Mouse (Mus musculus) heart, adult 8-10 months (tissue): ENCODE results near the gene Igf1r. TPM values are rescaled to one million over a fixed set of nuclear protein-coding genes. Genes with fewer than 3 reads are reported as not detected.

ENCODE experiments used
- DNase-seq: peaks from one replicate; pipeline ENCODE4 v3.0.0; 2022; ENCODE audit warnings: low spot score
- total RNA-seq, 4 experiments: library from RNA; stranded (reverse); gene quantifications; 2 replicates each; pipeline ENCODE4 v1.2.4; 2022

The Igf1r gene
- total RNA-seq, 4 experiments from 2014 or later: 10.3 to 17.3 (median 14.4) TPM

DNA sequence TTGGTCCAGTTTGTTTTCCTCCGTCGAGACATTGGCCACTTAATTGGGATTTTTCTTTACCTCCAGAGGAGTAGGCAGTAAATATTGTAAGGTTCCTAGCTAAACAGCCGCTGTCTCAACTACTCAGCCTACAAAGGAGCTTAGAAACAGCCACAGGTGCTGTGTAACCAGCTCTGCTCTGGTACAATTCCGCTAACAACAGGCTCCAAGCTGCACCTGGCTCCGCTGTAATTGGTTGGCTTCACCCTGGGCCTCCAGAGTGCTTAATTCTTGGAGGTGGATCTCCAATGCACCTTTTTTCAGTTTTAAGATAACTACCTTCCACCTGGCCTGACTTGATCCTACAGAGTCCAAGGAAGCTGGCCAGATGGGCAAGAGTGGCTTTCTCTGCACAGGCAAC, 271.4 kb downstream of the Igf1r start:
- DNase-seq: no peak

DNA sequence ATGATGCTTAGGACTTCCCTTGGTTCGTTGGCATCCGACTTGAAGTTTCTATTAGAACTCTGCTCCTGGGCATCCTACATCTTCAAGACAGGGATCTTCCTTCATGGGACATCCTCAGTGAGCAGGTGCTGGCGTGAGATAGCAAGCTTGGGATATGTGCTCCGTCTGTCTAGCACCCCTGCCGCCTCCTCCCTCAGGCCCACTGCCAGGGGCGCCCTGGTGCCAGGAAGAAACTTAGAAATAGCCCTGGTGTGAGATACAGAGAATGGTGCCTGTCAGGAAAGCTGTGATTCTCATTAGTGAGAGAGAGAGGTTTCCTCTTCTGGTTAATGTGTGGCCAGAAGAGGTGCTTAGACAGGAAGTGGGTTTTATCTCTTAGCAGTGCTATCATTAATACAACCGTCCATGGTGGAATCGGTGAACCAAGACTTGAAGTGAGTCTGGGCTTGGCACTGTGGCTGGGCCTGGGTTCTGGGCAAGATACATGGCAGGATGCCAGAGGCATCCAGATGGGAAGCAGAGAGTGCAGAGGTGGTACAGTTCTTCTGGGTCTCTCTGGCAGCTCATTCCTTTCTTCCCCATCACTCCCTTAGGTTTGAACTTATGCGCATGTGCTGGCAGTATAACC, 272.9 kb downstream of the Igf1r start:
- no peak for DNase-seq

DNA sequence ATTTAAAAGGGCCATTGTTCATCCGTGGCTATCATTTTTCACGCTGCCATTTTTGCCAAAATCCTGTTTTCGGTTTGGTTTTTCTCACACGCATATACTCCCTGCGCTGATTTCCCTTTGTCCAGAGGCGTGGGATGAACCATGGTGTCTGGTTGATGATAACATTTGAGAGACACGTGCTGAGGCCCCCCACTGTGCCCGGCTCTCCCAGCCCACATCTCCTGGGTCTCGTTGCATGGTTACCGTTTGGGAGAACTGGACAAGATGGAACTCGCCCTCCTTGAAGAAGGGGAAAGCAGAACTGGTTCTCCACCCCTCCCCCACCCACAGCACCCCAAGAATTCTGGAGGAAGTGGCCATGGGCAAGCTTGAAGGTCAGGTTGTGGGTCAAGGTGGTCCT, 274.4 kb downstream of the Igf1r start:
- no peak for DNase-seq

DNA sequence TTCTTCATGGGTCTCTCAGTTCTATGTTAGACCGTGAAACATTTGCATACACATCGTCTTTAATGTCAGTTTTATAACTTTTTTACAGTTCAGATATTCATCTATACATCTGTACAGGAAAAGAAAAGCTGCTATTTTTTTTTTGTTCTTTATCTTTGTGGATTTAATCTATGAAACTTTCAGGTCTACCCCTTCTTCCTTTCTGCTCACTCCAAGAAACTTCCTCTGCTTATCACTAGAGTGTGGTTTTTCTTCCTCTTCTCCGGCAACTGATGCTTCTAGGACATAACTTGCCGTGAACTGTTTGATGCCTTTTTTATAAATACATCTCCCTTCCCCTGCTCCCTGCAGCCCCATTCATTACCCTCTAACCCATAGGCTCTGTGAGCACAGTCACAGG, 275.0 kb downstream of the Igf1r start:
- no peak for DNase-seq

DNA sequence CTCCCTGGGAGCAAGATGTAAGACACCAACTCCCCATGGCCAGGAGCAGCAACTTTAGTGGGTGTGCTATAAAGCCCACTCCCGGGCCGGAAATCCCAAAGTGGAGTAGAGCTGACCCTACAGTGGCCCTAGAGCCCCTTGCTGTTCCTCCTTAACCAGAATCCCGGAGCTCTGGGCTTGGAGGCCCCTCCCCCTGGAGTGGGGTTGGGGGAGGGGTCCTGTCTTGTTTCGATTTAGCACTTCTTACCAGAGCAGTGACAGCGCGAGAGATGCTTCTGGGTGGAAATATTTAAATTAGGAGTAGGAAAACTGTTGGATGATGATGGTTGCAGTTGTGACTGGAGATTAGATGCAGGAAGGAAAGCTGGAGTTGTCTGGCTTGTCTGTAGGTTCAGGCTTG, 275.9 kb downstream of the Igf1r start:
- no peak for DNase-seq

DNA sequence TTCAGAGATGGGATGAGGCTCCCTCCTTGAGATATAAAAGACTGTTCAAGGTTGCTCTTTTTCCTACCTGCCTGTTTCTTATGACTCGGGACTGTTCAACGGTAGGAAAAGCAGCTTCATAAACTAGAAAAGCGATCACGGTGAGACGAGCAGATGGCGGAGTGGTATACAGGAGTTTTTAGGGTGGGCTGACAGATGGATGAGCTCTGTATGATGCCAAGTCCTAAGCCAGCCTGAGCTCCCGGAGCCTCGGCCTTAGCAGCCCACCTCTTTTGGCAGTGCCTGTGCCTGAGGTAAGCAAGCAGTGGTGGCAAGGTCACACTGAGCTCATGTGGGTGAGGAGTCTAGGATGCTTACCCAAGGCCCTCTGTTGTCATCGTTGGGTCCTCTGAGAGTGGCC, 278.2 kb downstream of the Igf1r start:
- no peak for DNase-seq

DNA sequence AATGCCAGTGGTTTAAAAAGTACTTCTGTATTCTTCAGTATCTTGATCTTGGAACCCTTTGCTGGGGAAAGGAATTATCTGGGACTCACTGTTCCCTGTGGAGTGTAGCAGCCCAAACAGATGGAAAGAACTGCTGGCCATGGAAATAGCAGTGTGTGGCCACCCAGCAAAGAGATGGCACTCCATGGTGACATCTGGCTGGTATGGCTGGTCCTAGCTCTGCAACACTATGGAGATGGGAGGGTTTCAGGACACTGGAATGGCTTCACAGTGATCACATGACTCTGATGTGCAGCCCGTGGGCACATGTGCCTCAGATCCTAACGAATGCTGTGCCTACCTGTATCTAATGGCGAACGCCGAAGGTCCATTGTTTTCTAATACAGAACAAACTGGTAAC, 279.9 kb downstream of the Igf1r start:
- DNase-seq: no peak

DNA sequence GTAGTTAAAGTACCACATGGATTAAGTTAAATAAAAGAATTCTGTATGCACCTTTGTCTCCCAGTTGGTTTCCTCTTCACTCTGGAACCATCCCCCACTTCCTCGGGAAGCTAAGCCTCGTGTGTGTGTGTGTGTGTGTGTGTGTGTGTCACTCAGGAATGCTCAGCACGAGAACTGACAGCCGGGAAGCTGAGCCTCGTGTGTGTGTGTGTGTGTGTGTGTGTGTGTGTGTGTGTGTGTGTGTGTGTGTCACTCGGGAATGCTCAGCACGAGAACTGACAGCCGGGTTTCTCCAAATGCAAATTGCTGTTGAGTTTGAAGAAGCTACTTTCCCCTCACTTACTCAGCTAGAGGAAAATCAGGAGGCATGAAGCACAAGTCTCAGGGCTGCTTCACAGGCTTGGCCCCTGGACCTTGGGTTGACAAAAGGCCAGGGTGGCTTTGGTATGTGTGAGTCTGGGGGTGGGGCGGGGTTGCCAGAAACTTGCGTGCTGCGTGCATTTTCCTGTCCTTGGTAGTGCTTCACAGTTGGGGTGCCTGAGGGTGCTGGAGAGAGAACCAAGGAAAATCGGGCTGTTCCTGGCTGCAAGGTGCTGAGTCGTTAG, 281.1 kb downstream of the Igf1r start:
- DNase-seq: peak; percentile 46

DNA sequence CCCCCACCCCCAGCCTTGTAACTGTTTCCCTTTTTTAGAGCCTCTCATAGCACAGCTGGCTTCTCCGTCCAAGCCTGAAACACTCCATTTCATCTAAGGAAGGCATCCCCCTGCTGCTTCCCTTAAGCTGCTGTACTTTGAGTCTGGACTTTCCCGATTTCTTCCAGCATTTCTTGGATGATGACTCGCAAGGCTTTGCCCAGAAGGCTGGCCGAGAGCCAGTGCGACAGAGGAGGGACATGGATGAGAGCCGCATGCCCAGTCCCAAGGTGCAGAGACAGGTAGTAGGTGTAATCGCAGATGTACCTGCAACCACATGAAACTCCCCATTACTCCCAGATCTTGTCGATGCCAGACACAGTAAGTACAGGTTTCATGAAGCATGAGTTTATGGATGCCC, 284.2 kb downstream of the Igf1r start:
- no peak for DNase-seq

DNA sequence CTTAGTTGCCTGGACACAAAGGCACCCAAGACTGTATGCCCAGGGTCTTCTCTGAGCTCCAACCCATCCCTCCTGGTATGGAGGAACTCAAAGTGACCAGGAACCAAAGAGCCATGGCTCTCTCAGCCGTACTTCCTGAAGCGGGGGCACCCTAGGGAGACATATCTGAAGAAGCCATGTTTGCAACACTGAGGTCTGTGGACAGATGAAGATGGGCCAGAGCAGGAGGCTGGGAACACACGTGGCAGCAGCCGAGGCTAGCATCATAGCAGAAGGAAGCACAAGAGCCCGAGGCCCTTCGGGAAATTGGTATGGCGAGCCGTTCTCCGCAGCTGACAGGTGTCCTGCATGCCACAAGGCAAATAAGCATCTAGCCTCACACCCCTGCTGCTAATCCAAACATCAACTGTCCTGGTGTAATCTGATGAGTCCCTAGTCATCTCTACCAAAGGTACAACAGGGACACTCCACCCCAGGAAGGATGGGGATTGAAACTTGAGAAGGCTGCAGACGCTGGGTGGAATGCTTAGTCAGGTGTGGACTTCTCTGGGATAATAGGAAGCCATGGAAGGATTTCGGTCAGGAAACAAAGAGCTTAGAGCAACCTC, 286.7 kb downstream of the Igf1r start:
- DNase-seq: no peak

DNA sequence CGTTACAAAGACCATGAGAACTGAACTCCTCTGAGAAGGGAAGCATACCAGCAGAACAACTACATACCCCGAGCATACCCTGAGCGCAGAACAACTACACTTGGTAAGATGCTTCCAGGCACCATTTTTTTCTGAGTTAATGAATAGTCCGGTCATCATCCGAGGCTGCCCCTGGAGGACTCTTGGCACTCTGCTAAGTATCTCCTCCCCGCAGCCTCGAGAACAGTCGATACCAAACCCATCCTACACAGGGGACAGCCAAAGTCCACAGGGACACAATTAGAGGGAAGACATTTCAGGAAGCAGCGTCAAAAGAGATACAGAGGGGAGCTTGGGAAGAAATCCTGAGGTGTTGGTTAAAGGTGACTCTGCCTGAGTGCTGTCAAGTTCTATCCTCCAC, 288.6 kb downstream of the Igf1r start:
- DNase-seq: no peak

DNA sequence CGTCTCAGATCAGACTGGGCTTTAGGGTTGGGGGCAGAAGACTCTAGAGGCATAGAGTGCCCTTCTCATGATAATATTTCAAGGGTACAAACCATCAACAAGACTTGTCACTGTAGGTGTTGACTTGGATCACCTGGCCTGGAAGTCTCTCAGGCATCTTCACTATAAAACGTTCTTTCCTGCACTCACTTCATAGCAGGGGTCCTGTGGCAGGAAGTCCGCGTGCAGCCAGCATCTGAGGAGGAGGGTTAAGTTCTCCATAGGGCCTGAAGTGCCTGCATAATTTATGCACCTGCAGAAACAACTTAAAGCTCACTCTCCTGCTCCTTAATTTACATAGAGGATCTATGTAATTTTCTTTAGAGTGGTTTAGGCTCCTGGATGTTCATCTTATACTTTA, 293.1 kb downstream of the Igf1r start:
- DNase-seq: no peak

DNA sequence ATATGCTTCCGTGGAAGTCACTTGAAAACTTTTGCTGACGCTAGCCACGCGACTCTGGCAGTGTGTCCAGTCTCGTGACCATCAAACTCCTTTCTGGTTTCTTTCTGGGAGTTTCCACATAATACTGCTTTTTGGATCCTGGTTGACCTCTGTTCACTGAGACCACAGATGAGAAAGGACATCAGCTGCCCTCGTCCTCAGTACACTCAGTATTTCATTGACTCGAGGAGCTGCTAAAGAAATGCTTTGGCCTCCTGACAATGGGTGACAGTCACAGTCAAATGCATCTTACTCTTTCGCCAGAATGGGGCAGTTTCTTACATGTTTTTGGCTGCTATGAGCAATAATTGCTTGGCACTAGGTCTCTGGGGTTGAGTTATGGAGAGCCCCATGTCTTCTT, 293.6 kb downstream of the Igf1r start:
- DNase-seq: no peak

DNA sequence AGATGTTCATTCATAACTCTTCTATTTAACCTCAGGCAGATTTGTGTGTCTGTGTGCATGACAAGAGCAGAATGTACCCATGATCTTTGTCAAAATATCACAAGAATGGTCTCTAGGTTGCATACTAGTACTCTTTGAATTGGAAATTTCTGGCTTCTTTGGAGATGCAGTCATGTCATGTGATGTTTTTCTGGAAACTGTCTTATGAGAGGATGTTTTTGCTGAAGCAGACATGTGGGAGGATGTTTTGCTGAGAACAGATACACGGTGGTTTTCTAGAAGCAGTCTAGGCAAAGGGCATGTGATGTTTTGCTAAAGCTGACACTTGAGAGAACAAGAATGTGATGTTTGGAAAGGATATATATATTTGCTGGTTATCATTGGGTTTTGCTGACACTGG, 297.8 kb downstream of the Igf1r start:
- no peak for DNase-seq

DNA sequence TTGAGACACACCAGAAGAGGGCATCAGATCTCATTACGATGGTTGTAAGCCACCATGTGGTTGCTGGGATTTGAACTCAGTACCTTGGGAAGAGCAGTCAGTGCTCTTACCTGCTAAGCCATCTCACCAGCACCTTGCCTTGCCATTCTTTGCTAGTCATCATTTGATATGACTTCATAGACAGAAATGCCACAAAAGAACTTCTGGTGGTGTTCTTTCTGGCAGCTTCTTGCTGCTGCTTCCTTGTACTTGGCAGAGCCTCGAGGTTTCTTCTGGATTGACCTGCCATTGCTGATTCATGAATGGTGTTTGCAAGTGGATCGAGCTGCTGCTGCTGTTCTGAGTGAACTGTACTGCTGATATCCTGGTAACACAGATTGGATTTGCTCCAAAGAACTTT, 298.3 kb downstream of the Igf1r start:
- DNase-seq: no peak

DNA sequence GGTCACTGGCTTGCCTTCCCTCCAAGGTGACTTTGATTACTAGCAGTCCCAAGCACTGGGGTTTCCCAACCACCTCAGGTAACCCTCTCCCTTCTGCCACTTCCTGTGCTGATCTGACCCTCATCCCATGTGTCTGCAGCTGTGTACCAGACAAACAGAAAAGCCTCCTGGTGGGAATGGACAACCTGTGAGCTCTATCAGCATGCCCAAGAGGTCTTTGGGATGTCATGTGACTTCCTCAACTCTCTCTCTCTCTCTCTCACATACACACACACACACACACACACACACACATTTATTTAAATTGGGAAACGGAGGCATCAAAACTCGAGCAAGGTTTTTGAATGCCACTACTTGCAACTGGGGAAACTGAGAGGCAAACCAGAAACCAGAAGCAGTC, 305.1 kb downstream of the Igf1r start:
- DNase-seq: no peak

DNA sequence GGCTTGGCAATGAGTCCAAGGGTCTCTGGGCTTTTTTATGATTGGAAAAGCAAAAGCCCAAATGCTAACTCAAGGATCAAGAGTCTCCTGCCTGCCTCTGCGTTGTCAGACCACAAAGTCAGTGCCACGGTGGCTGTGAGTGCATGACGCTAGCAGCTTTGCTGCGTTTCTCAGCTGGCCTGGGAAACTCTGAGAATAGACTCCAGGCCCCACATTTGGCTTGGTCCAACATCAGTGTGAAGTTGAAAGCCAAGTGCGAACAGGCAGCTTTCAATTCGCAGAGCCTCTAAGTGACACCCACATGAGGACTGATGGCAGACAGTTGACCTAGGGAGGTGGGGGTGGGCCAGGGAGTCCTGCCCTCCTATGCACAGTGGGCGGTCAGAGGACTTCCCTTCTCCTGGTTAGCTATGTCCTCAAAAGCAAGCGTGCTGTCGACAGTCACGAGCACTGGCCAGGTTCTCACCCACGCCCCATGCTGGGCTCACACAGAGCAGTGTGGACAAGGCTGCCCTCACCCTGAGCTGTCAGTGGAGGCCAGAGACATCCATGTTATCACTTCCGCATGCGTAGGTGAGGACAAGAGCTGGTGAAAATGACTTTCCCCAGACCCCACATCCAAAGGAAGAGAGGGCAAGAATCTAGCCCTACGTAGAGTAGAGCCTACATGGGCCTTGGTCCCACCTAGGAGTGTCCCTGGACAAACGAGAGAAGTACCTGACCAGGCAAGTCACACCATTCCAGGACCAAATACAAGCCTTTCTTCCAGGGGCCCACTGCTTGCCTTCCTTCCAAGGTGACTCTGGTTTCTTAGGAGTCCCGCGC, 305.9 kb downstream of the Igf1r start:
- DNase-seq: no peak

DNA sequence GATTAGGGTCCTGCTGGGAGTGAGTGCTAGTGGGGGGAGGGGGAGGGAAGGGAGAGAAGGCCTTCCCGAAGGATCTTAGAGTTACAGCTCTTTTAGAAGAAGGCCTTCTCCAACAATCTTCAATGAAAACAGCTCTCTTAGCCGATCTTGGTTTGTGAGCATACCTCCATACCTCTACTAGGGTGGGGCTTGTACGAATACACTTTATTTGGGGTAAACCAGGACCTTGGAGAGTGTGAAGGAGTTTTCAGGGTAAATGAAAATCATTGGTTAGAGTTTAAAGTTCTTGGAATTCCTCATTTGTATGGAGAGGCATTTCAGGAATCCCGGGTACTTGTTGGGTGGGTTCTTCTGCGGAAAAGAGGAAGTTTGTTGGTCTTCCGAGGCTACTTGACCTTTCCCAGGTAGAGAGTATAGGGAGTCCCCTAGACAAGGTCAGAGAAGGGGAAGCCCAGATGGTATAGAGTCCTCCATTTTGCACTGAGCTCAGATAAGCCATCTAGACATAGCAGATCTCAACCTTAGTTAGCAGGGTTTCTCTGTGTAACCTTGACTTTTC, 307.0 kb downstream of the Igf1r start:
- no peak for DNase-seq

DNA sequence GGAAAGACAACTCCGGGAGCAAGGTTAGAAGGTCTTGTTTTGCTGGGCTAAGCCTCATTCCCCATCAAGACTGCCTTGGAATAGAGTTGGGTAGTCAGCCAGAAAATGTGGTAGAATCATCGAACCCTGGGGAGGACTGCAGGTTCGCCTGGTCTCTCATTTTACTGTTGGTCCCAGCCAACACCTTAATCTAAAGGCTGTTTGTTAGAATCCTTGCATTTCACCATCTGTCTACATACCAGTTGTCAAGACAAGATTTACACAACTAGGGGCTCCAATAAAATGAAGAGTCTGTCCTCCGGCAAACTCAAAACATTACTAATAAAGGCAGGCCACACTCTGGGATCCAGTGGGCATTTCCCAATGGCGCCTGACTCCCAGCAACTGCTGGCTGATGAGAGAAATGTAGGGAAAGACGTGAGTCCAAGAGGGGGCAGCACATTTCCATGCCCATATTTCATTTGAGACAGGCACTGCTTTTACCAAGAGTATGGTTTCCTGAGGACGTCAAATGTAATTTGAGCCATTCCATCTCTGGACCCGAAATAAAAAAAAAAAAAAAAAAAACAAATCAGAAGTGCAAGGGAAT, 310.1 kb downstream of the Igf1r start:
- DNase-seq: no peak

DNA sequence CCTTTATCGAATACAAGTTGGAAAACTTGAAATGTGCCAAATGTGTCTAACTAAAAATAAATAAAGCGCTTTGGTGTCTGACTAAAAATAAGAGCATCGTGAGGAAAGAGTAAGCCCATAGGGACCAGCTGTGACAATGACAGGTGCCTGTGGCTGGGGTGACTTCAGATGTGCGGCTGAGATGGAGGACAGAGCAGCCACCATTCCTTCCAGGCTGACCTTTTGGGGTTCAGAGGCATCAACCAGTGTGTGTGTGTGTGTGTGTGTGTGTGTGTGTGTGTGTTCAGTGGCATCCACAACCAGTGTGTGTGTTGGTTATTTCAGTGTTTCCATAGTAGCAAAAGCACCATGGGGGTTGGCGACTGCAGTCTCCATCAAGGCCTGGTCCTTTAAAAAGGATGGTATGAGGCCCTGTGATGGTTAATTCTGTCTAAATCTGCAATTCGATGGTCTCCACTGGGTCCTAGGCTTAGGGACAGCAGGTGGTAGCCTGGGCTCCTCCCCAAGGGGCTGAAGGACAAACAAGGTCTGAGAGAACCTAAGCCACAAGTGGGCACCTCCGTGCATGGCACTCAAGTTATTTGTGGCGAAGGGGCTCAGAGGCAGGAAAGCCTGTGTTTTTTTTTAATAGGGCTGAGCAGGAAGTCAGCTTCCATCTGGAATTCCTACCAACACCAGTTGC, 310.9 kb downstream of the Igf1r start:
- no peak for DNase-seq

DNA sequence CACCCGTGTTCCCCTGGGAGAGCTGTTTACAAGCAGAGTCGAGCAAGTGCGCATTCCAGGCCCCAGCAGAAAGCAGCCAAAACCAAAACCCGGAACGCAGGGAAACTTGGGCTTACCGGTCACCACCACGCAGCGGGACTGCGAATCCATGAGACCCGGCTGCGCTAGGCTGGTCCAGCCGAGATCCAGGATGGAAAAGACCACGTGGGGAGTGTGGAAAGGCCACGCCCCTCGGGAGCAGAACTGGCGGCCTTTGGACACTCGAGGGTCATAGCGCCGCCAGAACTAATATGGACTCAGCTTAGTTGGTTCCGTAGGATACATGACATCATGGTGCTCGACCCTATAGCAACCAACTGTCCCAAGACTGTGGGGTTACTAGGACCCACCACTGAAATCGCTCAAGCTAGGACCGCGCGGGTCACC, 311.4 kb downstream of the Igf1r start, which contains the start of gene Pgpep1l:
Gene Pgpep1l, minus strand, starts transcription at position 206 of the 426 bp plus-strand sequence.
- DNase-seq: peak; percentile 45
